ENCODE assay signal across 23 mouse cellular contexts in genomic region chr2:42624356-42624755, GRCm38 (mm10). TPM values are rescaled to one million over a fixed set of nuclear protein-coding genes. Genes with fewer than 3 reads are reported as not detected.
DNase-seq lines count a peak whose midpoint lies in the region; TF ChIP-seq lines count a peak whose summit lies in the region.
"Had no signal": no experiment of that assay in that cellular context is flagged by ENCODE, and none has a peak within 500 bp of the region (broad histone marks: within the 10 kb centered on the region; RNA-seq: fewer than 3 reads in every experiment).

No protein-coding gene starts in this region.

- H3K27ac ChIP-seq in layer of hippocampus, adult 2 months, result peak overlapping the region; percentile 77
- H3K27ac ChIP-seq: embryonic facial prominence, embryonic 12.5 days; forebrain, embryonic 15.5 days; heart, adult 2 months; heart, embryonic 15.5 days; hindbrain, embryonic 13.5 days; hindbrain, postnatal 0 days had no signal

- no peak for TF ChIP-seq CTCF in layer of hippocampus, adult 2 months (conservative IDR thresholded peaks at IDR 0.05)

- peak in 1 of 2 experiments; percentile 12 for DNase-seq in layer of hippocampus, adult 2 months (ENCODE audit: low spot score in 2 of 2)
- no peak for DNase-seq in layer of hippocampus, postnatal 25 days (ENCODE audit: extremely low spot score in 1 of 2, low spot score in 1 of 2)
- peak; percentile 9 for DNase-seq in right cerebral cortex, adult 18-20 months
- no peak for DNase-seq in right cerebral cortex, postnatal 14 days
- peak; percentile 84 for DNase-seq in brain, adult 2 months (ENCODE audit: low read depth, low spot score)
- DNase-seq in lung, adult 18-20 months, result no peak
- DNase-seq: adrenal gland, adult 2 months; adrenal gland, postnatal 25 days; cerebellum, adult 11 months; cerebellum, adult 8-10 months; cerebellum, postnatal 14 days; embryo, embryonic 11 days; gastrocnemius, postnatal 14 days; heart, adult 2 months; heart, postnatal 14 days had no signal

- no peak overlapping the region for H3K4me3 ChIP-seq in layer of hippocampus, adult 2 months
- H3K4me3 ChIP-seq: embryonic facial prominence, embryonic 12.5 days; forebrain, embryonic 15.5 days; heart, adult 2 months; heart, embryonic 15.5 days; hindbrain, embryonic 13.5 days had no signal

RNA-seq across cellular contexts. Expression of gene Lrp1b, which starts 29.1 kb away (rescaled TPM):
- 100 to 1,000 TPM in 1 of 2 experiments, 10 to 100 TPM in 1; 90.6 to 104 TPM for total RNA-seq in layer of hippocampus, adult 2 months (2021)
- 10 to 100 TPM; 63.5 to 97.4 TPM for total RNA-seq in layer of hippocampus, postnatal 25 days (2021)
- total RNA-seq: CH12.LX; common myeloid progenitor, adult 5-6 weeks; hematopoietic stem cell, adult 5-6 weeks had no signal

Comparison
In these comparisons a context has a peak if more than half of its experiments do, and no peak if none do; other contexts are left out.
1. DNase-seq: peak in right cerebral cortex, adult 18-20 months (single experiment) and brain, adult 2 months (single experiment); none in layer of hippocampus, postnatal 25 days (0 of 2), right cerebral cortex, postnatal 14 days (single experiment) and lung, adult 18-20 months (0 of 2).